Mouse (Mus musculus) liver, embryonic 13.5 days (tissue): Measurements from ENCODE around the gene Col4a2. TPM values are rescaled to one million over a fixed set of nuclear protein-coding genes. Genes with fewer than 3 reads are reported as not detected.
A peak's percentile ranks its signal among the peaks of the same experiment; 100 is the strongest.

Experiments used
- ATAC-seq: fragments of 200-750 bp; cut with Nextera tagmentation; 2 replicates; pipeline ENCODE4 v1.8.0; 2017; ENCODE audit warnings: low read depth, mild to moderate bottlenecking, moderate number of reproducible peaks, moderate library complexity
- DNase-seq: peaks from one replicate; pipeline ENCODE4 v3.0.0; 2022
- H3K27ac ChIP-seq: fragments of 300-500 bp; sonication (generic); 2 replicates; pipeline ENCODE4 v1.5.1; 2015; ENCODE audit warnings: moderate library complexity, mild to moderate bottlenecking, inconsistent platforms
- H3K27me3 ChIP-seq: fragments of 300-500 bp; sonication (generic); 2 replicates; pipeline ENCODE4 v1.6.1; 2015; ENCODE audit warnings: mild to moderate bottlenecking, inconsistent platforms
- H3K36me3 ChIP-seq: fragments of 300-500 bp; sonication (generic); 2 replicates; pipeline ENCODE4 v1.6.1; 2015; ENCODE audit warnings: mild to moderate bottlenecking, inconsistent platforms
- H3K4me1 ChIP-seq: fragments of 300-500 bp; sonication (generic); replicated peaks from 2 replicates; pipeline ENCODE4 v1.6.1; 2015; ENCODE audit warnings: inconsistent platforms
- H3K4me2 ChIP-seq: fragments of 300-500 bp; sonication (generic); 2 replicates; pipeline ENCODE4 v1.6.1; 2015; ENCODE audit warnings: inconsistent platforms, mild to moderate bottlenecking, moderate library complexity
- H3K4me3 ChIP-seq: fragments of 300-500 bp; sonication (generic); replicated peaks from 2 replicates; pipeline ENCODE4 v1.5.1; 2015; ENCODE audit warnings: mild to moderate bottlenecking, inconsistent platforms
- H3K9ac ChIP-seq: fragments of 300-500 bp; sonication (generic); 2 replicates; pipeline ENCODE4 v1.6.1; 2015; ENCODE audit warnings: mild to moderate bottlenecking, inconsistent platforms
- H3K9me3 ChIP-seq: fragments of 300-500 bp; sonication (generic); replicated peaks from 2 replicates; pipeline ENCODE4 v1.6.1; 2016; ENCODE audit warnings: inconsistent platforms
- WGBS: fragments of 180-500 bp; shearing (Covaris S2); methylation state at CpG from one replicate; pipeline ENCODE4 v1.1.7; 2015; ENCODE audit not compliant: insufficient replicate concordance; 5-methylcytosine and 5-hydroxymethylcytosine counted together
- polyA plus RNA-seq: library from polyadenylated mRNA; unstranded; fragments of >200 nt; fragmentation: Nextera tagmentation; extraction: Ambion mirVana; gene quantifications from 2 replicates; pipeline ENCODE4 v1.2.1, GENCODE M21; 2015

Col4a2 gene
- polyA plus RNA-seq, 1 experiment from 2014 or later = 5.4 TPM

DNA sequence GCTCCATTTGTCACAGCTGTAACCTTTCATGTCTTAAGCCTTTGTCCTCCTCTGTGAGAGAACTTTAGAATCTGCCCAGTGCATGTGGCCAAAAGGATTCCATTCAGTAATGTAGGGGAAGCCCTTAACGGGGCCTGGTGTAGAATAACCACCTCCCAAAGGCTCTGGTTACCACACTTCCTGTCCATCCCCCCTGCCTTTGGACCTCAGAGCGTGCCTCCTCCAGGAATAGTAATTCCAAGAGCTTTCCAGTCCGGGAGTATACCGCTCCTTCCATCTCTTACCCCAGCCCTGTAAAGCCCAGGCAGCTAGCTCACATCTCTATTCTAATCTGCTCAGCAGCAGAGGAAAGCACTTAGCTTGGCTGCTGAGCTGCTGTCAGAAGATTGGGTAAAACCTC lies 14.7 kb downstream of the Col4a2 start:
- WGBS = 30% methylated on average over 4 of the region's 4 CpGs
- Histone ChIP-seq H3K9ac (no peak overlapping the region), H3K9me3 (no peaks in the 10 kb centered on the region), H3K36me3 (no peaks in the 10 kb centered on the region), H3K4me3 (no peak overlapping the region), H3K4me1 (peaks cover 7% of the 10 kb centered on the region; the same call in 1 of the 2 replicates), H3K27ac (no peak overlapping the region), H3K4me2 (no peak overlapping the region), H3K27me3 (no peaks in the 10 kb centered on the region)
- DNase-seq (no peak), ATAC-seq (no peak)

- DNase-seq (no peak), ATAC-seq (no peak)
- Histone ChIP-seq H3K36me3 (no peaks in the 10 kb centered on the region), H3K27ac (no peak overlapping the region), H3K4me2 (no peak overlapping the region), H3K4me3 (no peak overlapping the region), H3K27me3 (no peaks in the 10 kb centered on the region), H3K9ac (no peak overlapping the region), H3K9me3 (no peaks in the 10 kb centered on the region), H3K4me1 (peaks cover 7% of the 10 kb centered on the region; the same call in 1 of the 2 replicates)
- WGBS = 51% methylated on average over 5 of the region's 5 CpGs
Observed at GRCm38 (mm10) chr8:11327722-11328417, 15.3 kb downstream of the Col4a2 start.

DNA sequence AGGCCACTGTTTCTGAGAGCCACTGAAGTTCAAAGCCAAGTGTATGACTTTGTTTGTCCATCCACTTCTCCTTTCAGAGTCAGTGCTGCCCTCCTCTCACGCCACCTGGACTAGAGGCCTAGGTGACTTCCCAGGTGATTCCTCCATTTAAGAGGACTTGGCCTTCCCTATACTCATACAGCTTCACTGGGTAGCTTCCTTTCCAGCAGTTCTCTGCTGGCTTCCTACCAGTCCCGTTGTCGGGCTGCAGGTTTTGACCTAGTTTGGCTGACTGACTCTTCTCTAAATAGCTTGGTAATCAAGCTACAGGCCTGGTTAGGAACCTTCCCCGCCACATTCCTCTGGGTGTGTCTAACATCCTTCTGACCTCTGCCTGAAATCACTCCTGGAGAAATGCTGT lies 19.0 kb downstream of the Col4a2 start:
- Histone ChIP-seq H3K9me3 (no peaks in the 10 kb centered on the region), H3K36me3 (no peaks in the 10 kb centered on the region), H3K27me3 (no peaks in the 10 kb centered on the region), H3K9ac (no peak overlapping the region), H3K4me1 (peaks cover 9% of the 10 kb centered on the region; the same call in 1 of the 2 replicates), H3K27ac (no peak overlapping the region), H3K4me2 (no peak overlapping the region), H3K4me3 (no peak overlapping the region)
- ATAC-seq (no peak), DNase-seq (no peak)
- WGBS = 62% methylated on average over 4 of the region's 4 CpGs

DNA sequence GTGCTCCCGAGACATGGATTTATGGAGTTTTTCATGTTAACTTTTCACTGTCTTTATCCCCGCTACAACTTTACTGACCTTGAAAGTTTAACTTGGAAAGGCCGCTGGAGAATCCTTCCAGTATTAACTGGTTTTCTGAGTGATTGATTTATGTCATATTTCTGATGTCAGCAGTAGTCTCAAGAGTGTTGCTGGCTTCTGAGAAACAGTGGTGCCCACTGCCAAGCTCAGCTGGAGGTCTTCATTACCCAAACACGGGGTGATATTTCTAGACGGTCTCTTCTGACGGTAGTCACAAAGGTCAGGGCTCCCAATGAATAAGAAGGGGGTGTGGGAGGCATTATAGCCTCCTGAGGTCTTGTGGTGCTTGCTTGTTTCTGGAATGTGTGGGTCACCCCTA lies 21.1 kb downstream of the Col4a2 start:
- H3K4me3 ChIP-seq = no peak overlapping the region
- no peaks in the 10 kb centered on the region for H3K36me3 ChIP-seq
- no peak overlapping the region for H3K9ac ChIP-seq
- no peak overlapping the region for H3K27ac ChIP-seq
- WGBS = 66% methylated on average over 6 of the region's 6 CpGs
- H3K4me2 ChIP-seq = no peak overlapping the region
- no peaks in the 10 kb centered on the region for H3K9me3 ChIP-seq
- ATAC-seq (no peak), DNase-seq (no peak)
- no peaks in the 10 kb centered on the region for H3K27me3 ChIP-seq
- peaks cover 9% of the 10 kb centered on the region; the same call in 1 of the 2 replicates for H3K4me1 ChIP-seq

GRCm38 (mm10) chr8:11334493-11334892 lies 21.9 kb downstream of the Col4a2 start:
- H3K27me3 ChIP-seq = no peaks in the 10 kb centered on the region
- ATAC-seq (no peak), DNase-seq (no peak)
- no peak overlapping the region for H3K27ac ChIP-seq
- H3K4me2 ChIP-seq = no peak overlapping the region
- H3K4me1 ChIP-seq = peaks cover 9% of the 10 kb centered on the region; the same call in 1 of the 2 replicates
- no peak overlapping the region for H3K9ac ChIP-seq
- no peaks in the 10 kb centered on the region for H3K9me3 ChIP-seq
- H3K36me3 ChIP-seq = no peaks in the 10 kb centered on the region
- 37% methylated on average over 3 of the region's 3 CpGs for WGBS
- no peak overlapping the region for H3K4me3 ChIP-seq

- Histone ChIP-seq H3K4me1 (peaks cover 12% of the 10 kb centered on the region; the same call in 1 of the 2 replicates), H3K27me3 (no peaks in the 10 kb centered on the region), H3K4me3 (no peak overlapping the region), H3K9ac (no peak overlapping the region), H3K27ac (no peak overlapping the region), H3K4me2 (no peak overlapping the region), H3K9me3 (no peaks in the 10 kb centered on the region), H3K36me3 (no peaks in the 10 kb centered on the region)
- no peak for DNase-seq
- ATAC-seq = no peak
- WGBS = 56% methylated on average over 4 of the region's 4 CpGs
Observed at GRCm38 (mm10) chr8:11335238-11335637, 22.6 kb downstream of the Col4a2 start.

GRCm38 (mm10) chr8:11336346-11336745 lies 23.7 kb downstream of the Col4a2 start:
- H3K36me3 ChIP-seq = no peaks in the 10 kb centered on the region
- no peak for DNase-seq
- H3K27ac ChIP-seq = no peak overlapping the region
- peaks cover 16% of the 10 kb centered on the region; the same call in 1 of the 2 replicates for H3K4me1 ChIP-seq
- no peaks in the 10 kb centered on the region for H3K9me3 ChIP-seq
- H3K9ac ChIP-seq = no peak overlapping the region
- WGBS = 84% methylated on average over 5 of the region's 5 CpGs
- H3K4me2 ChIP-seq = no peak overlapping the region
- H3K4me3 ChIP-seq = no peak overlapping the region
- ATAC-seq = no peak
- H3K27me3 ChIP-seq = no peaks in the 10 kb centered on the region

- H3K27me3 ChIP-seq = no peaks in the 10 kb centered on the region
- no peaks in the 10 kb centered on the region for H3K36me3 ChIP-seq
- no peak for ATAC-seq
- WGBS = 67% methylated on average over 10 of the region's 10 CpGs
- H3K27ac ChIP-seq = no peak overlapping the region
- no peak for DNase-seq
- H3K4me2 ChIP-seq = no peak overlapping the region
- no peaks in the 10 kb centered on the region for H3K9me3 ChIP-seq
- H3K4me3 ChIP-seq = no peak overlapping the region
- H3K9ac ChIP-seq = no peak overlapping the region
- peaks cover 16% of the 10 kb centered on the region; the same call in 1 of the 2 replicates for H3K4me1 ChIP-seq
Observed at GRCm38 (mm10) chr8:11337642-11338041, 25.0 kb downstream of the Col4a2 start.

DNA sequence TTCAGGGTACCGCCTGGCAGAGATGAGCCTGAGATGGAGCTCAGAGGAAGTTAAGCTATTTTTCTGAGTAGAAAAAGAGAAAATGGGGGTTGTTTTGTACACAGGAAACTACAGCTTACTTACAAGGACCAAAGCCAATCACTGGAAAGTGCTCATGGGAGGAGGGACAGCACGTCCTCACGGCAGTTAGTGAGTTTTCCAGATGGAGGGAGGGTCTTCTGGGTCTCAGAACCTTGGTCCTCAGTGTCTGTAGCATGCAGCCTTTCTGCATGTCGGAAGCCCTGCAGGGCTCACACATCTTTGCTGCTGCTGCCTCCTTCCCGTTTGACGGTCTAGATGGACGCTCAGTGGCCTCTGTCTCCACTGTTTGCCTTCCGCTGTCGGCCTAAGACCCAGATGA lies 25.9 kb downstream of the Col4a2 start:
- Histone ChIP-seq H3K36me3 (no peaks in the 10 kb centered on the region), H3K9ac (no peak overlapping the region), H3K27ac (no peak overlapping the region), H3K4me3 (no peak overlapping the region), H3K9me3 (no peaks in the 10 kb centered on the region), H3K4me2 (no peak overlapping the region), H3K27me3 (no peaks in the 10 kb centered on the region), H3K4me1 (peaks cover 16% of the 10 kb centered on the region; the same call in 1 of the 2 replicates)
- WGBS = 68% methylated on average over 9 of the region's 9 CpGs
- ATAC-seq (no peak), DNase-seq (no peak)

DNA sequence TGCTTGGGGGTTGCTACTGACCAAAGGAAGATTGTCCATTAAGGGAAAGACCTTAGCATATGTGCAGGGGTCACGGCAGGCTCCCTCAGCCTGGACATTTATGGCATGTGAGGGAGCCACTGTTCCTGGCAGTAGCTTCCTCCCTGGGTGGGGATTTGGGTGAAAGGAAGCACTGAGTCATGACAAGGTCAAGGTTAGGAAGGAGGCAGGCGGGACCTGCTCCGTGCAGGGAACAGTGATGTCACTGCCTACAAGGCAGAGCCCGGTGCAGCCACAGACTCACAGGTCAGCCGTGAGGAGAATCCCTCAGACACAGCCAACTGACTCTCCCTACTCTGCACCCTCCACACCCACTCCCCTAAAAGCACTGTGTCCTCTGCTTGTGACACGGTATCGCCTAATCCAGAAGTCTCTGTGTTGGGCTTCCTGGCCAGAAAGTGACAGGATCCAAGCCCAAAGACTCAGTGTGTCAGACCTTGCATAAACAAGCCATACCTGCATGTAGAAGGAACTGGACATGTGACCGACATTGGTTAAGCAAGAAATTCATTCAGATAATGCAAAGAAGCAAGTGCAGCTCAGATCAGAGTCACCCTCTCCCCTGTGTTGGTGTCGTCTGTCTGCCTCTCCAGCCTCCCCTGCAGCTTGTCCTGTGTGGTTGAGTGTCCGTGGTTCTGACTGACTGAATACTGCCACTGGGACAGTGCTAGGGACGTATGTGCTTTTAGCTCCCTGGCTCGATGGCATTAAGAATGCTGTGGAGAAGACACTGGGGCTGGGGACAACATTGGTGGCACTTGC lies 27.9 kb downstream of the Col4a2 start:
- H3K27me3 ChIP-seq = no peaks in the 10 kb centered on the region
- H3K4me1 ChIP-seq = 0 out of 2 replicates have a peak, but pooled peaks cover 7% of the 10 kb centered on the region
- H3K4me3 ChIP-seq = no peak overlapping the region
- H3K27ac ChIP-seq = no peak overlapping the region
- DNase-seq (no peak), ATAC-seq (peak; percentile 12; the same call in 1 of the 2 replicates)
- no peaks in the 10 kb centered on the region for H3K36me3 ChIP-seq
- no peak overlapping the region for H3K9ac ChIP-seq
- WGBS = 26% methylated on average over 12 of the region's 12 CpGs
- H3K9me3 ChIP-seq = no peaks in the 10 kb centered on the region
- H3K4me2 ChIP-seq = no peak overlapping the region

GRCm38 (mm10) chr8:11341111-11341566 lies 28.5 kb downstream of the Col4a2 start:
- H3K4me2 ChIP-seq = no peak overlapping the region

More at GRCm38 (mm10) chr8:11341111-11341566, 28.5 kb downstream of the Col4a2 start:
- ATAC-seq (no peak), DNase-seq (no peak)
- H3K36me3 ChIP-seq = no peaks in the 10 kb centered on the region
- no peak overlapping the region for H3K4me3 ChIP-seq
- 16% methylated on average over 3 of the region's 3 CpGs for WGBS
- H3K9ac ChIP-seq = no peak overlapping the region
- no peaks in the 10 kb centered on the region for H3K27me3 ChIP-seq
- no peaks in the 10 kb centered on the region for H3K9me3 ChIP-seq
- no peak overlapping the region for H3K27ac ChIP-seq
- H3K4me1 ChIP-seq = 0 out of 2 replicates have a peak, but pooled peaks cover 7% of the 10 kb centered on the region
